Mouse (Mus musculus) kidney, embryonic 14.5 days (tissue): Measurements from ENCODE around the gene Adarb1. TPM values are rescaled to one million over a fixed set of nuclear protein-coding genes. Genes with fewer than 3 reads are reported as not detected.

Experiments
- ATAC-seq: fragments of 200-750 bp; cut with Nextera tagmentation; 2 replicates; pipeline ENCODE4 v1.8.0; 2017; ENCODE audit warnings: moderate number of reproducible peaks, mild to moderate bottlenecking, moderate TSS enrichment, moderate library complexity; ENCODE audit not compliant: low FRiP score, low TSS enrichment
- H3K27ac ChIP-seq: fragments of 300-500 bp; sonication (generic); 2 replicates; pipeline ENCODE4 v1.5.1; 2014; ENCODE audit warnings: low read depth, mild to moderate bottlenecking, low read length, moderate library complexity, mixed read lengths
- H3K27me3 ChIP-seq: fragments of 300-500 bp; sonication (generic); 2 replicates; pipeline ENCODE4 v1.6.1; 2014; ENCODE audit warnings: mild to moderate bottlenecking, low read length; ENCODE audit not compliant: control insufficient read depth, insufficient read depth
- H3K36me3 ChIP-seq: fragments of 300-500 bp; sonication (generic); 2 replicates; pipeline ENCODE4 v1.6.1; 2014; ENCODE audit warnings: low read length, mixed read lengths; ENCODE audit not compliant: control insufficient read depth, insufficient read depth
- H3K4me1 ChIP-seq: fragments of 300-500 bp; sonication (generic); 2 replicates; pipeline ENCODE4 v1.6.1; 2014; ENCODE audit warnings: low read length, mixed read lengths; ENCODE audit not compliant: control insufficient read depth, insufficient read depth
- H3K4me2 ChIP-seq: fragments of 300-500 bp; sonication (generic); replicated peaks from 2 replicates; pipeline ENCODE4 v1.6.1; 2014; ENCODE audit warnings: low read depth, mild to moderate bottlenecking, low read length
- H3K4me3 ChIP-seq: fragments of 300-500 bp; sonication (generic); 2 replicates; pipeline ENCODE4 v1.5.1; 2014; ENCODE audit warnings: mild to moderate bottlenecking, low read length
- H3K9ac ChIP-seq: fragments of 300-500 bp; sonication (generic); 2 replicates; pipeline ENCODE4 v1.6.1; 2014; ENCODE audit warnings: low read depth, mild to moderate bottlenecking, low read length, moderate library complexity
- H3K9me3 ChIP-seq: fragments of 300-500 bp; sonication (generic); 2 replicates; pipeline ENCODE4 v1.6.1; 2016; ENCODE audit warnings: low read length; ENCODE audit not compliant: control insufficient read depth
- WGBS: fragments of 180-500 bp; shearing (Covaris S2); extraction: QIAGEN DNeasy Blood & Tissue Kit; methylation state at CpG from one replicate; pipeline ENCODE4 v1.1.7; 2014; 5-methylcytosine and 5-hydroxymethylcytosine counted together
- polyA plus RNA-seq: library from polyadenylated mRNA; unstranded; fragments of >200 nt; fragmentation: Nextera tagmentation; extraction: Ambion mirVana; gene quantifications from 2 replicates; pipeline ENCODE4 v1.2.1, GENCODE M21; 2014

Adarb1 gene
- polyA plus RNA-seq, result 5.1 and 7.3 TPM in 2 replicates

DNA sequence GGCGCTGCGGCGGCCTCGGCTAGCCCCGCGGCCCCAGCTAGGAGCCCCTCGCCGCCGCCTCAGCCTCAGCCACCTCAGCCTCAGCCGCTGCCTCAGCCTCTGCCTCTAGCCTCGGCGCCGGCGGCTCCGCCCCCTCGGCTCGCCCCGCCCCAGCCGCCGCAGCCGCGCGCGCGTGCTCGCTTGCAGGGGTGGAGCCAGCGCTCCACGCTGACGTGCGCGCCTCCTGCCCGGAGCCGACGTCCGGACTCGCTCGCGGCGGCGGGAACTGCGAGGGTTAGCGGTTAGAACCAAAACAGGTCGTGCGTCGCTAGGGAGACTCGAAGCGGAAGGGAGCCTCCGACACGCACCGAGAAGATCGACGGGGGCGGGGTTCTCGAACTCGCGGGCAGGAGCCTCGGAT lies at the start of gene Adarb1:
Adarb1 (minus strand) TSS at position 133 of the 400 bp plus-strand sequence.
- peak; percentile 95 for ATAC-seq
- Histone ChIP-seq H3K4me3 (peak within 1 kb of the TSS; percentile 86), H3K9me3 (no peaks in the 10 kb centered on the region), H3K4me2 (peak within 1 kb of the TSS; percentile 94), H3K27ac (no peak within 1 kb of the TSS), H3K9ac (peak within 1 kb of the TSS; percentile 77), H3K4me1 (peaks cover 13% of the 10 kb centered on the region), H3K27me3 (peaks cover 18% of the 10 kb centered on the region), H3K36me3 (no peaks in the 10 kb centered on the region)
- under 1% methylated on average over 49 of the region's 57 CpGs for whole genome bisulfite sequencing

- H3K4me1 ChIP-seq, result no peaks in the 10 kb centered on the region
- H3K36me3 ChIP-seq, result no peaks in the 10 kb centered on the region
- no peak overlapping the region for H3K4me3 ChIP-seq
- no peaks in the 10 kb centered on the region for H3K27me3 ChIP-seq
- no peak for ATAC-seq
- WGBS, result 84% methylated on average over 6 of the region's 6 CpGs
- H3K9me3 ChIP-seq, result no peaks in the 10 kb centered on the region
- H3K4me2 ChIP-seq, result no peak overlapping the region
- no peak overlapping the region for H3K27ac ChIP-seq
- H3K9ac ChIP-seq, result no peak overlapping the region
These were observed 49.3 kb upstream of the Adarb1 start for GRCm38 (mm10) chr10:77467407-77467806.

- Histone ChIP-seq H3K4me3 (no peak overlapping the region), H3K9ac (no peak overlapping the region), H3K4me2 (no peak overlapping the region), H3K27ac (no peak overlapping the region), H3K27me3 (no peaks in the 10 kb centered on the region), H3K36me3 (no peaks in the 10 kb centered on the region), H3K9me3 (no peaks in the 10 kb centered on the region), H3K4me1 (no peaks in the 10 kb centered on the region)
- WGBS, result 81% methylated on average over 5 of the region's 5 CpGs
- ATAC-seq, result no peak
These were observed 47.8 kb upstream of the Adarb1 start for GRCm38 (mm10) chr10:77465902-77466301.

DNA sequence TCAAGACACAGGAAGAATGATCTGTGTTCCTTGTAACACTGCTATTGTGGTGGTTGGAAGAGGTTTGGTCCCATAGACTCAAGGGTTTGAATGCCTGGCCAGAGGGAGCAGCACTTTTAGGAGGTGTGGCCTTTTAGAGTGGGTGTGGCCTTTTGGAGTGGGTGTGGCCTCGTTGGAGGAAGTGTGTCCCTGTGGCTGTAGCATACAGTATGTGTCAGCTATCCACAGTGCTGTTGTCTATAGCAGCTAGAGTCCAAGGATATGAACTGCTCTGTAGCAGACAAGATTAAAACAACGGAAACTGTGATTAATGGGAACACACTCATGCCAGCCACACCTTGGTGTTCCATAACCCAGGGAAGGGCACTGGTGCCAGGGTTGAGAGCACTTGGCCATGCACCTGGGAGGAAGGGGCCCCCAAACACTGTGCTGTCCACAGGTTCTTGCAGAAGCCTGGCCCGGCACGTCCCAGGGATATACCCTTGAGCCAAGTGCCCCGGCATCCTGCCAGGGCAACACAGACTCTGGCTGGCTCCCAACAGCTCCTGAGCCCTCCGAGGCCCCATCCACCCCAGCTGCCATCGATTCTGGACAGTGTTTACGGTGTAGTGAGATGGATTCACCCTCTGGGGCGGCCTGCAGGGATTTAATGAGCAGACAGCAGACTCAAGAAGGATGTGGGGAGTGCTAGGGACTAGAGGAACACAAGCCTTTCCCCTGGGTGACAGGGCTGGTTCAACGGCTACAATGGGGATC lies 46.3 kb upstream of the Adarb1 start:
- no peaks in the 10 kb centered on the region for H3K27me3 ChIP-seq
- H3K4me3 ChIP-seq, result no peak overlapping the region
- WGBS, result 73% methylated on average over 10 of the region's 10 CpGs
- H3K4me2 ChIP-seq, result no peak overlapping the region
- no peak overlapping the region for H3K27ac ChIP-seq
- no peaks in the 10 kb centered on the region for H3K4me1 ChIP-seq
- 0 out of 2 replicates have a peak, but pooled peaks have one; percentile 41 for ATAC-seq
- no peaks in the 10 kb centered on the region for H3K36me3 ChIP-seq
- H3K9me3 ChIP-seq, result no peaks in the 10 kb centered on the region
- no peak overlapping the region for H3K9ac ChIP-seq

DNA sequence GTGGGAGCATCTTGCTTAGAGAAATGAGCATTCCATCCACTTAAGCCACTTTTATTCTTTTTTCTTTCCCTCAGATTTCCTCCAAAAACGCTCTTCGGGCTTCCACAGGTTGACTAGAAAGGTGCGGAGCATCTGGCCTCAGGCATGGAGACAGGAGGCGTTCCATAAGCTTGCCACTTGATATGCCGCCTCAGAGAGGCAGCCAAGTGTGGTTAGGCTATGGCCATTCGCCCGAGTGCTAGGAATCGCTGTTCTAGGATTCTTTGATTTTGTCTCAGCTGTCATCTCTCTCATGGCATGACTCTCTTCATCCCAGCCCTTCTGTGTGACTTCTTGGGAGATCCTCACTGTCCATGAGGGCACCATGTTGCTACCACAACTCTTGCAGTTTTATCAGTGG lies 43.1 kb upstream of the Adarb1 start:
- ATAC-seq, result no peak

GRCm38 (mm10) chr10:77457701-77458100 lies 39.6 kb upstream of the Adarb1 start:
- H3K9ac ChIP-seq, result no peak overlapping the region
- no peaks in the 10 kb centered on the region for H3K36me3 ChIP-seq
- no peaks in the 10 kb centered on the region for H3K9me3 ChIP-seq
- no peak overlapping the region for H3K4me2 ChIP-seq
- no peak overlapping the region for H3K4me3 ChIP-seq
- H3K27ac ChIP-seq, result no peak overlapping the region
- no peak for ATAC-seq
- 75% methylated on average over 3 of the region's 3 CpGs for WGBS
- no peaks in the 10 kb centered on the region for H3K27me3 ChIP-seq
- H3K4me1 ChIP-seq, result no peaks in the 10 kb centered on the region

More for the DNA sequence above, 43.1 kb upstream of the Adarb1 start:
- Histone ChIP-seq H3K27me3 (no peaks in the 10 kb centered on the region), H3K27ac (no peak overlapping the region), H3K4me2 (no peak overlapping the region), H3K36me3 (no peaks in the 10 kb centered on the region), H3K4me3 (no peak overlapping the region), H3K4me1 (no peaks in the 10 kb centered on the region), H3K9ac (no peak overlapping the region), H3K9me3 (no peaks in the 10 kb centered on the region)
- 84% methylated on average over 8 of the region's 8 CpGs for WGBS

DNA sequence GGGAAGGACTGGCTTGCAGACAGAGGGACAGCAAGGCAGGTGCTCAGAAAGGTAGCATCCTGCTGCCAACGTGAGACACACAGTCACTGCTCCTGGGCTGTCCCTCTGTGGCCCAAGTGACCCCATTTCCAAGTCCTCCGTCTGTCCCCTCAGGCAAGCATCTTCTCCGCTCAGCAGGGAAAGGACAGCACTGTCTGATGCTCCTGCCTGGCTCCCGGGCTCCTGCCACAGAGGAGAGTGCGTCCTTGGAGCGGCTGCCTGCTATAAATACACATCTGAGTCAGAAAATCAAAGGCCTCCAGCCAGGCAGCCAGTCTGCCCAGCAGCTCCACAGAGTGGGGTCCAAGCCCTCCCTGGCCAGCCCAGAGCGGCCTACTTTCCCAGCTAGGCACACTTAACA lies 38.4 kb upstream of the Adarb1 start:
- Histone ChIP-seq H3K36me3 (no peaks in the 10 kb centered on the region), H3K4me3 (no peak overlapping the region), H3K4me1 (no peaks in the 10 kb centered on the region), H3K27ac (no peak overlapping the region), H3K9me3 (no peaks in the 10 kb centered on the region), H3K9ac (no peak overlapping the region), H3K27me3 (no peaks in the 10 kb centered on the region), H3K4me2 (no peak overlapping the region)
- no peak for ATAC-seq
- 65% methylated on average over 7 of the region's 7 CpGs for WGBS

GRCm38 (mm10) chr10:77455251-77456010 lies 37.4 kb upstream of the Adarb1 start:
- Histone ChIP-seq H3K27ac (no peak overlapping the region), H3K9me3 (no peaks in the 10 kb centered on the region), H3K9ac (no peak overlapping the region), H3K36me3 (no peaks in the 10 kb centered on the region), H3K4me2 (no peak overlapping the region), H3K27me3 (no peaks in the 10 kb centered on the region), H3K4me1 (no peaks in the 10 kb centered on the region), H3K4me3 (no peak overlapping the region)
- ATAC-seq, result no peak
- 77% methylated on average over 14 of the region's 14 CpGs for WGBS

GRCm38 (mm10) chr10:77454795-77455194 lies 36.7 kb upstream of the Adarb1 start:
- H3K27ac ChIP-seq, result no peak overlapping the region
- H3K9ac ChIP-seq, result no peak overlapping the region
- H3K4me1 ChIP-seq, result 0 out of 2 replicates have a peak, but pooled peaks cover 3% of the 10 kb centered on the region
- H3K9me3 ChIP-seq, result no peaks in the 10 kb centered on the region
- WGBS, result 47% methylated on average over 6 of the region's 6 CpGs
- no peaks in the 10 kb centered on the region for H3K36me3 ChIP-seq
- H3K4me2 ChIP-seq, result no peak overlapping the region
- ATAC-seq, result no peak
- H3K4me3 ChIP-seq, result no peak overlapping the region
- H3K27me3 ChIP-seq, result no peaks in the 10 kb centered on the region
